Mouse (Mus musculus): ENCODE measurements around the gene Mrps34. TPM values are rescaled to one million over a fixed set of nuclear protein-coding genes. Genes with fewer than 3 reads are reported as not detected.

Mrps34 gene
- total RNA-seq (2015) (30.0 and 30.1 TPM in 2 replicates), total RNA-seq (2017) (12.9 and 18.9 TPM in 2 replicates)

- ATAC-seq (ENCODE audit: poor library complexity, severe bottlenecking): peak; percentile 45
Measured at GRCm38 (mm10) chr17:24894995-24895547, at the start of gene Mrps34, which contains the start of gene Eme2. Gene Mrps34 (plus strand): TSS chr17:24895116. Gene Eme2 (minus strand): TSS chr17:24895087.

- ATAC-seq (ENCODE audit: poor library complexity, severe bottlenecking): no peak
Measured at GRCm38 (mm10) chr17:24847386-24847785, 47.5 kb upstream of the Mrps34 start.

- no peak for ATAC-seq (ENCODE audit: poor library complexity, severe bottlenecking)
Measured at GRCm38 (mm10) chr17:24848600-24849031, 46.3 kb upstream of the Mrps34 start.

GRCm38 (mm10) chr17:24849733-24850064 lies 45.2 kb upstream of the Mrps34 start:
- ATAC-seq (ENCODE audit: poor library complexity, severe bottlenecking): no peak; the same call in 1 of the 2 replicates

- ATAC-seq (ENCODE audit: poor library complexity, severe bottlenecking): peak; percentile 93
Measured at GRCm38 (mm10) chr17:24850065-24850772, 44.7 kb upstream of the Mrps34 start, which contains the start of gene Fahd1. Gene Fahd1 (minus strand): TSS chr17:24850364.

- no peak for ATAC-seq (ENCODE audit: poor library complexity, severe bottlenecking)
Measured at GRCm38 (mm10) chr17:24850773-24851127, 44.2 kb upstream of the Mrps34 start.

GRCm38 (mm10) chr17:24851381-24852125 lies 43.4 kb upstream of the Mrps34 start:
- ATAC-seq (ENCODE audit: poor library complexity, severe bottlenecking): no peak

- no peak for ATAC-seq (ENCODE audit: poor library complexity, severe bottlenecking)
Measured at GRCm38 (mm10) chr17:24855838-24856464, 39.0 kb upstream of the Mrps34 start.

- ATAC-seq (ENCODE audit: poor library complexity, severe bottlenecking): no peak
Measured at GRCm38 (mm10) chr17:24856589-24856988, 38.3 kb upstream of the Mrps34 start.

- no peak for ATAC-seq (ENCODE audit: poor library complexity, severe bottlenecking)
Measured at GRCm38 (mm10) chr17:24857831-24858470, 37.0 kb upstream of the Mrps34 start.

- ATAC-seq (ENCODE audit: poor library complexity, severe bottlenecking): peak; percentile 56
Measured at GRCm38 (mm10) chr17:24858967-24859366, 35.9 kb upstream of the Mrps34 start.

GRCm38 (mm10) chr17:24860076-24860475 lies 34.8 kb upstream of the Mrps34 start:
- ATAC-seq (ENCODE audit: poor library complexity, severe bottlenecking): 0 out of 2 replicates have a peak, but pooled peaks have one; percentile 12

- no peak for ATAC-seq (ENCODE audit: poor library complexity, severe bottlenecking)
Measured at GRCm38 (mm10) chr17:24861785-24862184, 33.1 kb upstream of the Mrps34 start.

- no peak for ATAC-seq (ENCODE audit: poor library complexity, severe bottlenecking)
Measured at GRCm38 (mm10) chr17:24865776-24866175, 29.1 kb upstream of the Mrps34 start, which contains the start of gene Igfals. Gene Igfals (plus strand): TSS chr17:24865997.

GRCm38 (mm10) chr17:24867914-24868313 lies 27.0 kb upstream of the Mrps34 start:
- ATAC-seq (ENCODE audit: poor library complexity, severe bottlenecking): no peak

GRCm38 (mm10) chr17:24873695-24874404 lies 21.1 kb upstream of the Mrps34 start:
- ATAC-seq (ENCODE audit: poor library complexity, severe bottlenecking): no peak

- no peak for ATAC-seq (ENCODE audit: poor library complexity, severe bottlenecking)
Measured at GRCm38 (mm10) chr17:24874405-24874745, 20.5 kb upstream of the Mrps34 start.

GRCm38 (mm10) chr17:24874989-24875388 lies 19.9 kb upstream of the Mrps34 start:
- no peak for ATAC-seq (ENCODE audit: poor library complexity, severe bottlenecking)

GRCm38 (mm10) chr17:24877336-24878116 lies 17.4 kb upstream of the Mrps34 start:
- no peak for ATAC-seq (ENCODE audit: poor library complexity, severe bottlenecking)

GRCm38 (mm10) chr17:24878117-24878397 lies 16.9 kb upstream of the Mrps34 start:
- no peak for ATAC-seq (ENCODE audit: poor library complexity, severe bottlenecking)
